Mouse (Mus musculus): ENCODE data around the gene Gjb4.

DNA sequence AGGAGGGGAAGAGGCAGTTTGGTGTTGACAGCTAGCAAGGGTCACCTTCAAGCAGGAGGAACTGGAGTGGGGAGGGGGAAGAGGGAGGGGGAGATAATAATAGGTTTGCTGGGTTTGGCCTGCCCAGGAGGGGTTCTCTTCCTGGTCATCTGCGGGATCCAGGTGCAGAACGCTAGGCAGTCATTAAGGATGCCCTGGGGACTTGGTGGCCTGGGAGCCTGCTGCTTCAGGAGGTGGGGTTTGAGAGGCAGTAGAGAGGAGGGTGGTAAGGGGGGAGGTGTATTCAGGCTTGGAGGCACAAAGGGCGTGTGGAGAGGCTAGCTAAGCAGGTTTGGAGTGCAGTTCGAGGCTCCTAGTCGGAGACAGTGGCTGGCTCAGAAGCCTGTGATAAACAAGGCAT is 11.6 kb upstream of the Gjb4 start:
- TF ChIP-seq CTCF (IDR thresholded peaks at IDR 0.05; ENCODE audit: low read depth) (no peak), EP300 (IDR thresholded peaks at IDR 0.05; ENCODE audit: low read depth) (no peak)

Data from liver, postnatal 0 days (tissue).